Mouse (Mus musculus) MEL (cell line): Measurements from ENCODE around the gene Clip4. TPM values are rescaled to one million over a fixed set of nuclear protein-coding genes. Genes with fewer than 3 reads are reported as not detected.

Source experiments
- DNase-seq: peaks from one replicate; pipeline ENCODE4 v3.0.0; 2011; ENCODE audit warnings: low read depth, low spot score
- H3K27ac ChIP-seq: 2 replicates; pipeline ENCODE4 v1.5.1; 2012; ENCODE audit warnings: low read depth, mild to moderate bottlenecking, control low read depth, low read length, moderate library complexity; ENCODE audit not compliant: control insufficient read depth
- H3K27me3 ChIP-seq, 2 experiments: fragments of 150-350 bp in 1 of 2; sonication (generic) in 1 of 2; 2 replicates each; pipeline ENCODE4 v1.6.1; 2012; ENCODE audit warnings: low read length in 2 of 2, mild to moderate bottlenecking in 2 of 2, improper control_type of control experiment in 1 of 2, moderate library complexity in 1 of 2; ENCODE audit not compliant: insufficient read depth in 2 of 2, control insufficient read depth in 1 of 2
- H3K36me3 ChIP-seq, 2 experiments: 2 replicates each; pipeline ENCODE4 v1.6.1; 2012 to 2014; ENCODE audit warnings: low read length in 2 of 2, improper control_type of control experiment in 1 of 2, inconsistent platforms in 1 of 2, mild to moderate bottlenecking in 1 of 2; ENCODE audit not compliant: insufficient read depth in 2 of 2, control insufficient read depth in 1 of 2
- H3K4me1 ChIP-seq, 2 experiments: fragments of 150-350 bp in 1 of 2; sonication (generic) in 1 of 2; 2 replicates each; pipeline ENCODE4 v1.6.1; 2012; ENCODE audit warnings: low read length in 2 of 2, improper control_type of control experiment in 1 of 2, mild to moderate bottlenecking in 1 of 2; ENCODE audit not compliant: insufficient read depth in 2 of 2, control insufficient read depth in 1 of 2
- H3K4me3 ChIP-seq, 2 experiments: fragments of 150-350 bp in 1 of 2; sonication (generic) in 1 of 2; 2 replicates each; pipeline ENCODE4 v1.5.1; 2012; ENCODE audit warnings: low read depth in 2 of 2, low read length in 2 of 2, mild to moderate bottlenecking in 2 of 2, moderate library complexity in 2 of 2, control low read depth in 1 of 2, improper control_type of control experiment in 1 of 2; ENCODE audit not compliant: control insufficient read depth in 1 of 2, insufficient read depth in 1 of 2
- H3K79me2 ChIP-seq: 2 replicates; pipeline ENCODE4 v1.6.1; 2012; ENCODE audit warnings: mild to moderate bottlenecking, low read length, moderate library complexity; ENCODE audit not compliant: control insufficient read depth, poor library complexity, insufficient read depth
- H3K9ac ChIP-seq: 2 replicates; pipeline ENCODE4 v1.6.1; 2012; ENCODE audit warnings: low read depth, mild to moderate bottlenecking, control low read depth, low read length, moderate library complexity; ENCODE audit not compliant: control insufficient read depth, poor library complexity, severe bottlenecking
- H3K9me3 ChIP-seq: fragments of 150-350 bp; sonication (generic); replicated peaks from 2 replicates; pipeline ENCODE4 v1.6.1; 2012; ENCODE audit warnings: mild to moderate bottlenecking, low read length, improper control_type of control experiment, moderate library complexity; ENCODE audit not compliant: insufficient read depth
- BHLHE40 ChIP-seq: IDR thresholded peaks from 2 replicates; pipeline ENCODE4 v1.6.1; 2012; ENCODE audit warnings: low read depth, mild to moderate bottlenecking, inconsistent platforms, low read length, improper control_type of control experiment, borderline replicate concordance
- CHD1 ChIP-seq: IDR thresholded peaks from 2 replicates; pipeline ENCODE4 v1.6.1; 2012; ENCODE audit warnings: low read depth, mild to moderate bottlenecking, inconsistent platforms, low read length, improper control_type of control experiment
- CTCF ChIP-seq, 3 experiments: IDR thresholded peaks in 2 of 3; conservative IDR thresholded peaks in 1 of 3; 2 replicates each; pipeline ENCODE4 v1.5.1; 2011 to 2012; ENCODE audit warnings: low read length in 3 of 3, low read depth in 2 of 3, mild to moderate bottlenecking in 2 of 3, improper control_type of control experiment in 1 of 3, inconsistent platforms in 1 of 3, mixed read lengths in 1 of 3, moderate library complexity in 1 of 3; ENCODE audit not compliant: control insufficient read depth in 1 of 3, insufficient read depth in 1 of 3, poor library complexity in 1 of 3, severe bottlenecking in 1 of 3
- E2F4 ChIP-seq: IDR thresholded peaks from 2 replicates; pipeline ENCODE4 v1.6.1; 2011; ENCODE audit warnings: low read depth, low read length, improper control_type of control experiment, borderline replicate concordance
- ETS1 ChIP-seq: IDR thresholded peaks from 2 replicates; pipeline ENCODE4 v1.6.1; 2012; ENCODE audit warnings: low read depth, mild to moderate bottlenecking, inconsistent platforms, low read length, improper control_type of control experiment, moderate library complexity
- GABPA ChIP-seq: IDR thresholded peaks from 2 replicates; pipeline ENCODE4 v1.6.1; 2012; ENCODE audit warnings: low read depth, mild to moderate bottlenecking, inconsistent platforms, low read length, improper control_type of control experiment, moderate library complexity
- GATA1 ChIP-seq: IDR thresholded peaks from 2 replicates; pipeline ENCODE4 v1.6.1; 2011; ENCODE audit warnings: low read depth, low read length, improper control_type of control experiment
- JUND ChIP-seq: IDR thresholded peaks from 2 replicates; pipeline ENCODE4 v1.6.1; 2011; ENCODE audit warnings: low read depth, mild to moderate bottlenecking, improper control_type of control experiment, low read length
- KAT2A ChIP-seq: conservative IDR thresholded peaks from 2 replicates; pipeline ENCODE4 v1.6.1; 2012; ENCODE audit warnings: low read depth, low read length, improper control_type of control experiment, inconsistent platforms
- MAFK ChIP-seq: IDR thresholded peaks from 2 replicates; pipeline ENCODE4 v1.6.1; 2011; ENCODE audit warnings: low read depth, mild to moderate bottlenecking, low read length, improper control_type of control experiment, borderline replicate concordance
- MAZ ChIP-seq: IDR thresholded peaks from 2 replicates; pipeline ENCODE4 v1.6.1; 2012; ENCODE audit warnings: low read depth, mild to moderate bottlenecking, inconsistent platforms, low read length, improper control_type of control experiment
- MEF2A ChIP-seq: IDR thresholded peaks from 2 replicates; pipeline ENCODE4 v1.6.1; 2014; ENCODE audit warnings: low read depth, mild to moderate bottlenecking, inconsistent platforms, low read length, improper control_type of control experiment; ENCODE audit not compliant: poor library complexity, insufficient replicate concordance, severe bottlenecking; ENCODE audit errors: extremely low read depth
- MYB ChIP-seq: IDR thresholded peaks from 2 replicates; pipeline ENCODE4 v1.6.1; 2011; ENCODE audit warnings: mild to moderate bottlenecking, low read depth, low read length, improper control_type of control experiment
- MYC ChIP-seq: IDR thresholded peaks from 2 replicates; pipeline ENCODE4 v1.6.1; 2011; ENCODE audit warnings: low read depth, mild to moderate bottlenecking, low read length, improper control_type of control experiment, moderate library complexity
- NRF1 ChIP-seq: IDR thresholded peaks from 2 replicates; pipeline ENCODE4 v1.6.1; 2014; ENCODE audit warnings: low read depth, mild to moderate bottlenecking, inconsistent platforms, low read length, improper control_type of control experiment, moderate library complexity; ENCODE audit not compliant: poor library complexity, insufficient read depth, severe bottlenecking
- POLR2A ChIP-seq, 2 experiments: IDR thresholded peaks; 2 replicates each; pipeline ENCODE4 v1.6.1; 2011 to 2012; ENCODE audit warnings: low read length in 2 of 2, mild to moderate bottlenecking in 2 of 2, control low read depth in 1 of 2, improper control_type of control experiment in 1 of 2, low read depth in 1 of 2, moderate library complexity in 1 of 2; ENCODE audit not compliant: control insufficient read depth in 1 of 2, insufficient read depth in 1 of 2, poor library complexity in 1 of 2
- POLR2AphosphoS2 ChIP-seq: IDR thresholded peaks from 2 replicates; pipeline ENCODE4 v1.6.1; 2011; ENCODE audit warnings: low read length, improper control_type of control experiment
- RCOR1 ChIP-seq: IDR thresholded peaks from 2 replicates; pipeline ENCODE4 v1.6.1; 2012; ENCODE audit warnings: low read depth, mild to moderate bottlenecking, inconsistent platforms, low read length, improper control_type of control experiment
- SMC3 ChIP-seq: IDR thresholded peaks from 2 replicates; pipeline ENCODE4 v1.6.1; 2011; ENCODE audit warnings: low read depth, low read length, improper control_type of control experiment
- TAL1 ChIP-seq: IDR thresholded peaks from 2 replicates; pipeline ENCODE4 v1.6.1; 2012; ENCODE audit warnings: mild to moderate bottlenecking, inconsistent platforms, low read length, moderate library complexity, mixed read lengths
- TCF12 ChIP-seq: IDR thresholded peaks from 2 replicates; pipeline ENCODE4 v1.6.1; 2014; ENCODE audit warnings: low read depth, mild to moderate bottlenecking, inconsistent platforms, low read length, improper control_type of control experiment, moderate library complexity
- USF1 ChIP-seq: IDR thresholded peaks from 2 replicates; pipeline ENCODE4 v1.6.1; 2014; ENCODE audit warnings: low read depth, mild to moderate bottlenecking, inconsistent platforms, low read length, improper control_type of control experiment, moderate library complexity
- USF2 ChIP-seq, 2 experiments: IDR thresholded peaks; 2 replicates each; pipeline ENCODE4 v1.6.1; 2011 to 2012; ENCODE audit warnings: improper control_type of control experiment in 2 of 2, low read length in 2 of 2, borderline replicate concordance in 1 of 2, inconsistent platforms in 1 of 2, low read depth in 1 of 2, mild to moderate bottlenecking in 1 of 2; ENCODE audit not compliant: insufficient read depth in 1 of 2
- ZC3H11A ChIP-seq: IDR thresholded peaks from 2 replicates; pipeline ENCODE4 v1.6.1; 2012; ENCODE audit warnings: low read depth, mild to moderate bottlenecking, inconsistent platforms, low read length, improper control_type of control experiment
- ZKSCAN1 ChIP-seq: IDR thresholded peaks from 2 replicates; pipeline ENCODE4 v1.6.1; 2012; ENCODE audit warnings: low read depth, mild to moderate bottlenecking, inconsistent platforms, low read length, improper control_type of control experiment, moderate library complexity
- ZNF384 ChIP-seq: IDR thresholded peaks from 2 replicates; pipeline ENCODE4 v1.6.1; 2012; ENCODE audit warnings: low read depth, mild to moderate bottlenecking, inconsistent platforms, low read length, improper control_type of control experiment
- polyA plus RNA-seq, 2 experiments: library from polyadenylated mRNA; stranded (reverse) in 1 of 2; unstranded in 1 of 2; fragments of >175 nt in 1 of 2; fragments of >200 nt in 1 of 2; gene quantifications; 2 replicates each; pipeline versions ENCODE4 v1.2.1 to v1.2.4; 2012; ENCODE audit warnings: low replicate concordance in 2 of 2, low read depth in 1 of 2; ENCODE audit not compliant: insufficient read length in 2 of 2, insufficient read depth in 1 of 2, missing spikeins in 1 of 2
- total RNA-seq: library from RNA; depleted of rRNA; stranded (reverse); fragments of 300-350 nt; gene quantifications from 2 replicates; pipeline ENCODE4 v1.2.3, GENCODE M21; 2012

Clip4 gene
- total and polyA plus RNA-seq, 3 experiments: not detected

GRCm38 (mm10) chr17:71795521-71796205, 27.4 kb downstream of the Clip4 start:
- no peak for DNase-seq
- TF ChIP-seq CHD1 (no peak), GABPA (no peak), MAZ (no peak), NRF1 (no peak), CTCF (IDR thresholded peaks at IDR 0.05 in 2 of 3, conservative IDR thresholded peaks at IDR 0.05 in 1 of 3; ENCODE audit: control insufficient read depth in 1 of 3, insufficient read depth in 1 of 3, low read depth in 2 of 3, low read length in 3 of 3, poor library complexity in 1 of 3, severe bottlenecking in 1 of 3) (no peak), MAFK (no peak), GATA1 (no peak), USF1 (no peak), RCOR1 (no peak), ZKSCAN1 (no peak), TCF12 (no peak), POLR2AphosphoS2 (no peak), MYC (no peak)
- no peak overlapping the region for H3K9ac ChIP-seq
- no peaks in the 10 kb centered on the region for H3K4me1 ChIP-seq
- H3K79me2 ChIP-seq: no peaks in the 10 kb centered on the region
- no peak overlapping the region for H3K4me3 ChIP-seq
- no peaks in the 10 kb centered on the region for H3K36me3 ChIP-seq
- no peaks in the 10 kb centered on the region; a peak in 1 of 4 replicates for H3K27me3 ChIP-seq
- H3K9me3 ChIP-seq: no peaks in the 10 kb centered on the region
- no peak overlapping the region for H3K27ac ChIP-seq

- Histone ChIP-seq H3K9me3 (no peaks in the 10 kb centered on the region), H3K79me2 (no peaks in the 10 kb centered on the region), H3K4me3 (no peak overlapping the region), H3K36me3 (no peaks in the 10 kb centered on the region), H3K9ac (no peak overlapping the region), H3K27me3 (no peaks in the 10 kb centered on the region; a peak in 1 of 4 replicates), H3K27ac (no peak overlapping the region), H3K4me1 (no peaks in the 10 kb centered on the region)
- no peak for DNase-seq
- TF ChIP-seq POLR2A (IDR thresholded peaks at IDR 0.05; ENCODE audit: control insufficient read depth in 1 of 2, insufficient read depth in 1 of 2, low read depth in 1 of 2, low read length in 2 of 2, poor library complexity in 1 of 2): no peak
- TF ChIP-seq MAFK: no peak
- TF ChIP-seq ZC3H11A: no peak
- TF ChIP-seq ETS1: no peak
- TF ChIP-seq KAT2A: no peak
- TF ChIP-seq USF2 (IDR thresholded peaks at IDR 0.05; ENCODE audit: borderline replicate concordance in 1 of 2, insufficient read depth in 1 of 2, low read depth in 1 of 2, low read length in 2 of 2): no peak
- no peak for TF ChIP-seq MYB
- TF ChIP-seq RCOR1: no peak
- TF ChIP-seq ZKSCAN1: no peak
- TF ChIP-seq ZNF384: no peak
- TF ChIP-seq MEF2A: no peak
- no peak for TF ChIP-seq GATA1
- TF ChIP-seq E2F4: no peak
- TF ChIP-seq POLR2AphosphoS2: no peak
- TF ChIP-seq TAL1: no peak
- TF ChIP-seq JUND: no peak
- no peak for TF ChIP-seq TCF12
- TF ChIP-seq SMC3: no peak
- no peak for TF ChIP-seq BHLHE40
- no peak for TF ChIP-seq MYC
Measured at GRCm38 (mm10) chr17:71803456-71803855, 35.2 kb downstream of the Clip4 start.
